Mouse (Mus musculus) G1E (cell line): Measurements from ENCODE around the gene Vapa. TPM values are rescaled to one million over a fixed set of nuclear protein-coding genes. Genes with fewer than 3 reads are reported as not detected.

Experiments
- ATAC-seq: 2 replicates; pipeline ENCODE4 v1.8.0; 2016; ENCODE audit warnings: mild to moderate bottlenecking; ENCODE audit not compliant: insufficient number of reproducible peaks, poor library complexity, low FRiP score, severe bottlenecking; ENCODE audit errors: extremely low read depth
- DNase-seq: peaks from one replicate; pipeline ENCODE4 v3.0.0; 2012; ENCODE audit warnings: low spot score
- H3K27me3 ChIP-seq: 2 replicates; pipeline ENCODE4 v1.6.1; 2012; ENCODE audit warnings: mild to moderate bottlenecking, low read length, inconsistent platforms; ENCODE audit not compliant: insufficient read depth
- H3K36me3 ChIP-seq: replicated peaks from 2 replicates; pipeline ENCODE3; 2012; ENCODE audit warnings: mild to moderate bottlenecking, inconsistent platforms
- H3K4me1 ChIP-seq: 2 replicates; pipeline ENCODE4 v1.6.1; 2012; ENCODE audit warnings: low read depth, low read length, inconsistent platforms, mixed read lengths; ENCODE audit not compliant: insufficient read depth
- H3K4me3 ChIP-seq: 2 replicates; pipeline ENCODE4 v1.5.1; 2012; ENCODE audit warnings: low read depth, mild to moderate bottlenecking, inconsistent platforms, low read length, moderate library complexity, mixed read lengths
- H3K9me3 ChIP-seq: replicated peaks from 2 replicates; pipeline ENCODE4 v1.6.1; 2012; ENCODE audit warnings: inconsistent platforms
- CTCF ChIP-seq: IDR thresholded peaks from 2 replicates; pipeline ENCODE4 v1.5.1; 2012; ENCODE audit warnings: low read depth, low read length, inconsistent platforms, mixed read lengths
- GATA1 ChIP-seq: IDR thresholded peaks from 2 replicates; pipeline ENCODE4 v1.6.1; 2012; ENCODE audit warnings: borderline replicate concordance, low read length, inconsistent platforms, mixed read lengths
- GATA2 ChIP-seq: IDR thresholded peaks from 2 replicates; pipeline ENCODE4 v1.6.1; 2012; ENCODE audit warnings: low read depth, low read length, inconsistent platforms, borderline replicate concordance
- POLR2AphosphoS5 ChIP-seq: IDR thresholded peaks from 2 replicates; pipeline ENCODE4 v1.6.1; 2012; ENCODE audit warnings: low read depth, low read length, inconsistent platforms; ENCODE audit not compliant: insufficient replicate concordance
- TAL1 ChIP-seq: conservative IDR thresholded peaks from 2 replicates; pipeline ENCODE4 v1.6.1; 2012; ENCODE audit warnings: low read depth, low read length, inconsistent platforms, mixed read lengths
- polyA plus RNA-seq: library from polyadenylated mRNA; stranded (reverse); fragments of >175 nt; gene quantifications from 2 replicates; pipeline ENCODE4 v1.2.3, GENCODE M21; 2012
- total RNA-seq, 2 experiments: library from RNA; stranded (forward) in 1 of 2; stranded (reverse) in 1 of 2; fragments of 200-1000 nt in 1 of 2; fragments of >200 nt in 1 of 2; fragmentation: Nextera tagmentation in 1 of 2; gene quantifications; 2 replicates each; pipeline ENCODE4 v1.2.3; 2014 to 2017

Gene Vapa
- total and polyA plus RNA-seq, 3 experiments = 130 to 174 (median 148) TPM

GRCm38 (mm10) chr17:65643579-65643978, 30.2 kb upstream of the Vapa start:
- no peak for DNase-seq
- no peaks in the 10 kb centered on the region; the same call in 1 of the 2 replicates for H3K4me1 ChIP-seq
- H3K36me3 ChIP-seq = no peaks in the 10 kb centered on the region
- ATAC-seq = no peak
- H3K4me3 ChIP-seq = no peak overlapping the region
- no peaks in the 10 kb centered on the region for H3K9me3 ChIP-seq
- TF ChIP-seq GATA1 = no peak
- no peak for TF ChIP-seq POLR2AphosphoS5
- TF ChIP-seq GATA2 = no peak
- TF ChIP-seq CTCF = no peak
- no peak for TF ChIP-seq TAL1
- H3K27me3 ChIP-seq = peaks cover 2% of the 10 kb centered on the region; the same call in 1 of the 2 replicates

GRCm38 (mm10) chr17:65643051-65643521, 29.7 kb upstream of the Vapa start:
- TF ChIP-seq TAL1 (no peak), POLR2AphosphoS5 (no peak), GATA2 (no peak), CTCF (no peak), GATA1 (no peak)
- ATAC-seq (no peak), DNase-seq (no peak)
- Histone ChIP-seq H3K36me3 (no peaks in the 10 kb centered on the region), H3K27me3 (peaks cover 2% of the 10 kb centered on the region; the same call in 1 of the 2 replicates), H3K9me3 (no peaks in the 10 kb centered on the region), H3K4me3 (no peak overlapping the region), H3K4me1 (no peaks in the 10 kb centered on the region; the same call in 1 of the 2 replicates)

- no peaks in the 10 kb centered on the region; the same call in 1 of the 2 replicates for H3K4me1 ChIP-seq
- H3K9me3 ChIP-seq = no peaks in the 10 kb centered on the region
- no peak overlapping the region for H3K4me3 ChIP-seq
- TF ChIP-seq GATA1 (no peak), TAL1 (no peak), CTCF (no peak), GATA2 (no peak), POLR2AphosphoS5 (no peak)
- DNase-seq (no peak), ATAC-seq (no peak)
- peaks cover 2% of the 10 kb centered on the region; the same call in 1 of the 2 replicates for H3K27me3 ChIP-seq
- no peaks in the 10 kb centered on the region for H3K36me3 ChIP-seq
These were observed 29.2 kb upstream of the Vapa start for GRCm38 (mm10) chr17:65642578-65642991.

GRCm38 (mm10) chr17:65641734-65642218, 28.4 kb upstream of the Vapa start, which contains the start of gene Txndc2:
Gene Txndc2 (minus strand): TSS chr17:65642168.
- Histone ChIP-seq H3K4me3 (no peak within 1 kb of the TSS), H3K4me1 (no peaks in the 10 kb centered on the region; the same call in 1 of the 2 replicates), H3K9me3 (no peaks in the 10 kb centered on the region), H3K36me3 (no peaks in the 10 kb centered on the region), H3K27me3 (peaks cover 2% of the 10 kb centered on the region; the same call in 1 of the 2 replicates)
- DNase-seq (no peak), ATAC-seq (no peak)
- TF ChIP-seq CTCF = no peak
- no peak for TF ChIP-seq POLR2AphosphoS5
- no peak for TF ChIP-seq GATA1
- TF ChIP-seq GATA2 = no peak
- no peak for TF ChIP-seq TAL1

- no peak overlapping the region for H3K4me3 ChIP-seq
- TF ChIP-seq POLR2AphosphoS5 = no peak
- no peak for DNase-seq
- H3K4me1 ChIP-seq = no peaks in the 10 kb centered on the region; the same call in 1 of the 2 replicates
- no peaks in the 10 kb centered on the region for H3K36me3 ChIP-seq
- ATAC-seq = no peak
- H3K9me3 ChIP-seq = no peaks in the 10 kb centered on the region
- peaks cover 6% of the 10 kb centered on the region for H3K27me3 ChIP-seq
These were observed 25.8 kb upstream of the Vapa start for GRCm38 (mm10) chr17:65639144-65639543.

- TF ChIP-seq GATA1 = no peak
- TF ChIP-seq POLR2AphosphoS5 = no peak
- TF ChIP-seq GATA2 = no peak
- TF ChIP-seq TAL1 = no peak
- no peak for TF ChIP-seq CTCF
- Histone ChIP-seq H3K27me3 (peaks cover 4% of the 10 kb centered on the region), H3K9me3 (no peaks in the 10 kb centered on the region), H3K4me3 (no peak overlapping the region), H3K4me1 (no peaks in the 10 kb centered on the region), H3K36me3 (no peaks in the 10 kb centered on the region)
- DNase-seq (no peak), ATAC-seq (no peak)
These were observed 22.5 kb upstream of the Vapa start for GRCm38 (mm10) chr17:65635715-65636360.
